Mouse (Mus musculus): ENCODE results near the gene Fam241a. TPM values are rescaled to one million over a fixed set of nuclear protein-coding genes. Genes with fewer than 3 reads are reported as not detected.

Gene Fam241a
- polyA plus RNA-seq, 2 experiments: 24.2 to 51.9 TPM

DNA sequence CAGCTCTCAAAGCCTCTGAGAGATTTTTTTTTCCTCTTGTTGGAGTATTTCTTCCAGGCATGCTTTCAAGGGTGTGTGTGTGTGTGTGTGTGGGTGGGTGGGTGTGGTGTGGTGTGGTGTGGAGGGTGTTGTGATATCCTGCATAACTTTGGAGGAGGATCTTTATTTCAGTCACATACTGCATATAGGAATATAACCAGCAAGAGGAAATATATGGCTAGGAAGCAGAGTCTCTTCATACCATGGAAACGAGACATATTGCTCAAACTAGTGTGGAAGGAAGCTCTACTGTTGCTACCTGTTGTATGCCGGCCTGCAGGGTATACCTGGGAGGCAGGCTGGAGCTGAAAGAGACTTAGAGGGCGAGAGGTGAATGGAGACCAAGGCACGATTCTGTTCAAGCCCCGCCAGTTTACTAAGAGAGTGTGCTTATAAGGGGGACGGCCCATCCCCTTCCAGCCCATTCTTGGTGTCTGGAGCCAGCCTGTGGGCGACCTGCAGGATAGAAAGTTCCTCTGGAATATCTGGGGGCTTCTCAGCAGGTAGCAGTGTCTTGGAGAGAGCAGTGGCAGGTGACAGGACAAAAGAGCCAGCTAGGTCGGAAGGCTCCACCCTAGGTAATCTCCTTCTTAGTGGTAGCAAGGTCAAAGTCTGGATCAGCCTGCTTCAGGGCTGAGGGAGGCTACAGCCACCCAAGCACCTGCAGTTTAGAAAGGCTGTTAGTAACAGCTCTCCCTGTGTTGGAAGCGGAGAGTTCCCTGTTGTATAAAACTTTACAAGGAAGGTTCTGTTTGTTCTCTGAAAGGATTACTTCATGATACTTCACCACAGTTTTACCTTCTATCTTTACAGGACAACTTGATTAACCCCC, 45.1 kb downstream of the Fam241a start:
- Histone ChIP-seq H3K4me1 (replicated peaks; ENCODE audit: control insufficient read depth in 2 of 2, insufficient read depth in 2 of 2, low read length in 1 of 2) (peaks cover 25 to 35% of the 10 kb centered on the region in 2 experiments), H3K4me3 (ENCODE audit: insufficient read depth in 1 of 2, low read depth in 2 of 2, low read length in 2 of 2) (no peak overlapping the region), H3K36me3 (replicated peaks; ENCODE audit: control insufficient read depth, insufficient read depth, low read depth) (no peaks in the 10 kb centered on the region), H3K27me3 (ENCODE audit: control insufficient read depth, insufficient read depth, low read length) (no peaks in the 10 kb centered on the region), H3K4me2 (ENCODE audit: low read depth) (no peak overlapping the region), H3K27ac (peak overlapping the region; percentile 29; the same call in 1 of the 2 replicates), H3K9ac (replicated peaks) (0 out of 2 replicates have a peak overlapping the region, but pooled peaks have one; percentile 10), H3K9me3 (ENCODE audit: control insufficient read depth, low read length) (no peaks in the 10 kb centered on the region)
- TF ChIP-seq EP300 (IDR thresholded peaks at IDR 0.05; ENCODE audit: low read depth) (no peak), CTCF (IDR thresholded peaks at IDR 0.05; ENCODE audit: low read depth) (no peak)
- no peak for ATAC-seq (ENCODE audit: insufficient read depth)
- no peak for DNase-seq (ENCODE audit: low read depth in 3 of 3, low spot score in 3 of 3)
- 70% methylated on average over 9 of the region's 9 CpGs for WGBS (ENCODE audit: insufficient replicate concordance)

DNA sequence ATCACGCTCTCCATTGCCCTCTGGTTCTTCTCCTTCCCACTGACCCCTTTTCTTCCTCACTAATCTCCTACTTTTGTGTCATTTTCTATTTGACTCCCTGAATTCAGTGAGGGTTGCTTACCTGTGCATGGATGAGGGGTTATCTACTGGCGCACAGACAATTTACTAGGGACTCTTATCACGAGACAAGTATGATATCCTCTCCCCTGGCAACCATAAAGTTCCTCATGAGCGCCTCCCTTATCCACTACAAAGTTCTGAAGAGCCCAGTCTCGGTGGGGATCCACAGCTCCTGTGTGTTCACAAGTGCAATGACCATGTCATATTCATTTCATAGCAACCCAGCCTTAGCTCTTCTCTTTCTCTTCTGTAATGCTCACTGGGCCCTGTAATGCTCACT, 46.2 kb downstream of the Fam241a start:
- Histone ChIP-seq H3K27ac (peak overlapping the region; percentile 18; the same call in 1 of the 2 replicates), H3K9me3 (ENCODE audit: control insufficient read depth, low read length) (no peaks in the 10 kb centered on the region), H3K27me3 (ENCODE audit: control insufficient read depth, insufficient read depth, low read length) (no peaks in the 10 kb centered on the region), H3K4me3 (ENCODE audit: insufficient read depth in 1 of 2, low read depth in 2 of 2, low read length in 2 of 2) (no peak overlapping the region), H3K4me1 (replicated peaks; ENCODE audit: control insufficient read depth in 2 of 2, insufficient read depth in 2 of 2, low read length in 1 of 2) (peaks cover 25 to 35% of the 10 kb centered on the region in 2 experiments), H3K4me2 (ENCODE audit: low read depth) (peak overlapping the region; percentile 33), H3K36me3 (replicated peaks; ENCODE audit: control insufficient read depth, insufficient read depth, low read depth) (no peaks in the 10 kb centered on the region), H3K9ac (replicated peaks) (peak overlapping the region; percentile 14; the same call in 1 of the 2 replicates)
- 29% methylated on average over 5 of the region's 5 CpGs for WGBS (ENCODE audit: insufficient replicate concordance)
- ATAC-seq (ENCODE audit: insufficient read depth) (peak; percentile 76), DNase-seq (ENCODE audit: low read depth in 3 of 3, low spot score in 3 of 3) (peak in 2 of 3 experiments; percentile 32 to 54)
- TF ChIP-seq CTCF (IDR thresholded peaks at IDR 0.05; ENCODE audit: low read depth) (peak; percentile 20; the same call in 1 of the 2 replicates), EP300 (IDR thresholded peaks at IDR 0.05; ENCODE audit: low read depth) (peak; percentile 58)

DNA sequence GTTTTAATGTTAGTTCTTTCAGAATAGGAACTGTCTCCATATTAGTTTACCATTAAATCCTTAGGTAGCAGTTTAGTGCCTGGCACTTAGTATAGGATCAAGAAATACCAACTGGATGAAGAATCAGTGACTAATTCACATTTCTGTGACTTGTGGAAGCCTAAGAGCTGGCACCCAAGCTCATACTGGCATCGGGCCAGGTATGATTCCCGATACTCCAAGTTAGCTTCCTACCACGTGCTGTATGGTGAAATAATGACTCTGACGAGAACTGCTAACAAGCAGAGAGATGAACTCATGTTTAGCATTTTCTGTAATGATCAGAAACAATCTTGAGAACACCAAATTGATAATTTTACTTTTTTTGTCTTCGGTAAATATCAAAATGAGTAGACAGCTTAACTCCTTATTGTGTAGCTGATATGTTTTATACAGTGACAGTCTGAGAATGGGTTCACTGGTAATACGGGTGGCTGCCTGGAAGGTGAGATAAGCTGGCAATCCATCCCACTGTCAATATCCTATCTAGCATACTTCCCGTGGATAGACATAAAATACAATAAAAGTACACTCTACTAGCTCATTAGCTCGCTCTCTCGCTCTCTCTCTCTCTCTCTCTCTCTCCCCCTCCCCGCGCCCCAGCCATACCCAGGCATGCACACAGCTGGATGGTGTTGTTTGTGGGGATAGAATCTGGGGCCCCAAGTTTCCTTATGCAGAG, 47.9 kb downstream of the Fam241a start:
- H3K27me3 ChIP-seq (ENCODE audit: control insufficient read depth, insufficient read depth, low read length): no peaks in the 10 kb centered on the region
- ATAC-seq (ENCODE audit: insufficient read depth) (peak; percentile 60), DNase-seq (ENCODE audit: low read depth in 3 of 3, low spot score in 3 of 3) (peak in 1 of 3 experiments; percentile 18)
- no peak overlapping the region for H3K4me3 ChIP-seq (ENCODE audit: insufficient read depth in 1 of 2, low read depth in 2 of 2, low read length in 2 of 2)
- no peak overlapping the region for H3K9ac ChIP-seq (replicated peaks)
- WGBS (ENCODE audit: insufficient replicate concordance): 43% methylated on average over 11 of the region's 11 CpGs
- H3K36me3 ChIP-seq (replicated peaks; ENCODE audit: control insufficient read depth, insufficient read depth, low read depth): no peaks in the 10 kb centered on the region
- H3K4me1 ChIP-seq (replicated peaks; ENCODE audit: control insufficient read depth in 2 of 2, insufficient read depth in 2 of 2, low read length in 1 of 2): peaks cover 32 to 39% of the 10 kb centered on the region in 2 experiments
- H3K4me2 ChIP-seq (ENCODE audit: low read depth): peak overlapping the region; percentile 33; the same call in 1 of the 2 replicates
- TF ChIP-seq CTCF (IDR thresholded peaks at IDR 0.05; ENCODE audit: low read depth) (no peak), EP300 (IDR thresholded peaks at IDR 0.05; ENCODE audit: low read depth) (peak; percentile 67; the same call in 1 of the 2 replicates)
- H3K9me3 ChIP-seq (ENCODE audit: control insufficient read depth, low read length): no peaks in the 10 kb centered on the region
- H3K27ac ChIP-seq: no peak overlapping the region

DNA sequence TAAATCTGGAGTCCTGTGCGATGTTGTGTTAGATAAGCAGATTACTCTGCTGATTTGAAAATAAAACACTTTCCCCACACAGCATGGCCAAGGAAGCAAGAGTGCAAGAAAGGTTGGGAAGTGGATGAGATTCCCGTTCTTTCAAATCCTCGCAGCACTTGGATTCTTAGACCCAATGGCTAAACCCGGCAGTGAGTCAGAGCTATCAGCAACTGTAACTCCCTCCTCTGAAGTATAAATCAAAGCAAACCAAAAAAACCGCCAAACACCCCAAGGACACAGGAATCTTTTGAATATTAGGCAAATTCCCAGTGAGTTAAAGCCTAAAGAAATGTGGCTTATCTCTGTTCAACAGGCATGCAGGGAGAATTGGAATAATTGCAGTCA, 52.2 kb downstream of the Fam241a start:
- Histone ChIP-seq H3K27ac (no peak overlapping the region), H3K4me3 (ENCODE audit: insufficient read depth in 1 of 2, low read depth in 2 of 2, low read length in 2 of 2) (no peak overlapping the region)
- no peak for TF ChIP-seq EP300 (IDR thresholded peaks at IDR 0.05; ENCODE audit: low read depth)
- TF ChIP-seq CTCF (IDR thresholded peaks at IDR 0.05; ENCODE audit: low read depth): no peak

More for the DNA sequence above, 52.2 kb downstream of the Fam241a start:
- WGBS (ENCODE audit: insufficient replicate concordance): 69% methylated on average over 5 of the region's 5 CpGs
- H3K9me3 ChIP-seq (ENCODE audit: control insufficient read depth, low read length): no peaks in the 10 kb centered on the region
- peaks cover 19 to 22% of the 10 kb centered on the region in 2 experiments for H3K4me1 ChIP-seq (replicated peaks; ENCODE audit: control insufficient read depth in 2 of 2, insufficient read depth in 2 of 2, low read length in 1 of 2)
- no peak for DNase-seq (ENCODE audit: low read depth in 3 of 3, low spot score in 3 of 3)
- no peak overlapping the region for H3K9ac ChIP-seq (replicated peaks)
- ATAC-seq (ENCODE audit: insufficient read depth): no peak
- H3K36me3 ChIP-seq (replicated peaks; ENCODE audit: control insufficient read depth, insufficient read depth, low read depth): no peaks in the 10 kb centered on the region
- no peaks in the 10 kb centered on the region; the same call in 1 of the 2 replicates for H3K27me3 ChIP-seq (ENCODE audit: control insufficient read depth, insufficient read depth, low read length)
- no peak overlapping the region for H3K4me2 ChIP-seq (ENCODE audit: low read depth)

All from liver, embryonic 14.5 days (tissue).